Mouse (Mus musculus): Measurements from ENCODE around the gene Plin4.

Gene Plin4

GRCm38 (mm10) chr17:56109219-56110051, at the start of gene Plin4:
Plin4 (minus strand) TSS chr17:56109803.
- no peak for DNase-seq (ENCODE audit: low read depth, low spot score)

GRCm38 (mm10) chr17:56153643-56154042, 44.0 kb upstream of the Plin4 start:
- no peak for DNase-seq (ENCODE audit: low read depth, low spot score)

- no peak for DNase-seq (ENCODE audit: low read depth, low spot score)
Measured at GRCm38 (mm10) chr17:56149897-56150296, 40.3 kb upstream of the Plin4 start.

- DNase-seq (ENCODE audit: low read depth, low spot score): no peak
Measured at GRCm38 (mm10) chr17:56148790-56149618, 39.4 kb upstream of the Plin4 start.

GRCm38 (mm10) chr17:56148280-56148679, 38.7 kb upstream of the Plin4 start:
- no peak for DNase-seq (ENCODE audit: low read depth, low spot score)

GRCm38 (mm10) chr17:56147420-56147819, 37.8 kb upstream of the Plin4 start:
- no peak for DNase-seq (ENCODE audit: low read depth, low spot score)

- no peak for DNase-seq (ENCODE audit: low read depth, low spot score)
Measured at GRCm38 (mm10) chr17:56146131-56146530, 36.5 kb upstream of the Plin4 start.

GRCm38 (mm10) chr17:56144546-56144945, 34.9 kb upstream of the Plin4 start:
- DNase-seq (ENCODE audit: low read depth, low spot score): no peak

- no peak for DNase-seq (ENCODE audit: low read depth, low spot score)
Measured at GRCm38 (mm10) chr17:56141702-56142605, 32.4 kb upstream of the Plin4 start.

- DNase-seq (ENCODE audit: low read depth, low spot score): peak; percentile 48
Measured at GRCm38 (mm10) chr17:56139858-56140595, 30.4 kb upstream of the Plin4 start, which contains the start of gene Sema6b. Sema6b (minus strand) TSS chr17:56140343.

- no peak for DNase-seq (ENCODE audit: low read depth, low spot score)
Measured at GRCm38 (mm10) chr17:56139355-56139754, 29.8 kb upstream of the Plin4 start.

GRCm38 (mm10) chr17:56137839-56138613, 28.4 kb upstream of the Plin4 start:
- DNase-seq (ENCODE audit: low read depth, low spot score): no peak

- no peak for DNase-seq (ENCODE audit: low read depth, low spot score)
Measured at GRCm38 (mm10) chr17:56136558-56136957, 27.0 kb upstream of the Plin4 start.

GRCm38 (mm10) chr17:56134463-56134971, 24.9 kb upstream of the Plin4 start:
- DNase-seq (ENCODE audit: low read depth, low spot score): peak; percentile 80

GRCm38 (mm10) chr17:56133457-56134363, 24.1 kb upstream of the Plin4 start:
- peak; percentile 53 for DNase-seq (ENCODE audit: low read depth, low spot score)

- DNase-seq (ENCODE audit: low read depth, low spot score): peak; percentile 76
Measured at GRCm38 (mm10) chr17:56132661-56133060, 23.1 kb upstream of the Plin4 start.

- DNase-seq (ENCODE audit: low read depth, low spot score): peak; percentile 72
Measured at GRCm38 (mm10) chr17:56131814-56132213, 22.2 kb upstream of the Plin4 start.

- DNase-seq (ENCODE audit: low read depth, low spot score): no peak
Measured at GRCm38 (mm10) chr17:56131136-56131535, 21.5 kb upstream of the Plin4 start.

GRCm38 (mm10) chr17:56128246-56128645, 18.6 kb upstream of the Plin4 start:
- DNase-seq (ENCODE audit: low read depth, low spot score): no peak

All from CD4-positive helper T cell, adult 2 months (primary cell).